Mouse (Mus musculus) embryonic facial prominence, embryonic 15.5 days (tissue): Measurements from ENCODE around the gene Prr15l. TPM values are rescaled to one million over a fixed set of nuclear protein-coding genes. Genes with fewer than 3 reads are reported as not detected.

ENCODE experiments used
- ATAC-seq: fragments of 200-750 bp; cut with Nextera tagmentation; 2 replicates; pipeline ENCODE4 v1.8.0; 2017; ENCODE audit warnings: low read depth, moderate TSS enrichment; ENCODE audit not compliant: insufficient number of reproducible peaks, low FRiP score, low TSS enrichment
- H3K27ac ChIP-seq: fragments of 300-500 bp; sonication (generic); replicated peaks from 2 replicates; pipeline ENCODE4 v1.5.1; 2015; ENCODE audit warnings: mild to moderate bottlenecking, inconsistent platforms
- H3K27me3 ChIP-seq: fragments of 300-500 bp; sonication (generic); 2 replicates; pipeline ENCODE4 v1.6.1; 2015; ENCODE audit warnings: inconsistent platforms
- H3K36me3 ChIP-seq: fragments of 300-500 bp; sonication (generic); 2 replicates; pipeline ENCODE4 v1.6.1; 2015; ENCODE audit warnings: mild to moderate bottlenecking, inconsistent platforms
- H3K4me1 ChIP-seq: fragments of 300-500 bp; sonication (generic); 2 replicates; pipeline ENCODE4 v1.6.1; 2015; ENCODE audit warnings: inconsistent platforms
- H3K4me2 ChIP-seq: fragments of 300-500 bp; sonication (generic); replicated peaks from 2 replicates; pipeline ENCODE4 v1.6.1; 2015; ENCODE audit warnings: mild to moderate bottlenecking, inconsistent platforms
- H3K4me3 ChIP-seq: fragments of 300-500 bp; sonication (generic); replicated peaks from 2 replicates; pipeline ENCODE4 v1.5.1; 2015; ENCODE audit warnings: mild to moderate bottlenecking, inconsistent platforms
- H3K9ac ChIP-seq: fragments of 300-500 bp; sonication (generic); 2 replicates; pipeline ENCODE4 v1.6.1; 2015; ENCODE audit warnings: inconsistent platforms
- H3K9me3 ChIP-seq: fragments of 300-500 bp; sonication (generic); replicated peaks from 2 replicates; pipeline ENCODE4 v1.6.1; 2016; ENCODE audit warnings: inconsistent platforms
- WGBS: fragments of 180-500 bp; shearing (Covaris S2); methylation state at CpG from one replicate; pipeline ENCODE4 v1.1.7; 2015; 5-methylcytosine and 5-hydroxymethylcytosine counted together
- polyA plus RNA-seq: library from polyadenylated mRNA; unstranded; fragments of >200 nt; fragmentation: Nextera tagmentation; extraction: Ambion mirVana; gene quantifications from 2 replicates; pipeline ENCODE4 v1.2.1, GENCODE M21; 2015

Gene Prr15l
- polyA plus RNA-seq, 1 experiment from 2014 or later: 6.1 TPM

DNA sequence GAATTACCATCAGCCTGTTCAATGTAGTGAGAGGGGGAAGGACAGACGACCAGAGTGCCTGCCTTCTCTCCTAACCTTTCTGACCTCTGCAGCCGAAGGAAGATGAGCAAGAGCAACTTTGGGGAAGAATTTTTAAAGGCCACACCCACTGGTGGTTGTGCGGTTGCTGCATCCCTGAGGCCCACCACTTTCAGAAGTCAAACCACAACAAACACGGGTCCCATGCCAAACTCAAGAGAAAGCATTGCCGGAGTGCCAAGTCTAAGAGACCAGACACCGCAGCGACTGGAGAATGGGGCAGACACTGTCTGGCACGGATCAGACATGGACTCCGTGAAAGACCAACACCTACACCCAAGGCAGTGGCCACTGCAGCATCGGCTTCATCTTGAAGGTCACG lies 3.0 kb upstream of the Prr15l start:
- Histone ChIP-seq H3K4me2 (no peak overlapping the region), H3K27me3 (peaks cover 17% of the 10 kb centered on the region; the same call in 1 of the 2 replicates), H3K9me3 (no peaks in the 10 kb centered on the region), H3K36me3 (no peaks in the 10 kb centered on the region), H3K27ac (no peak overlapping the region), H3K4me3 (no peak overlapping the region), H3K4me1 (peaks cover 15% of the 10 kb centered on the region), H3K9ac (no peak overlapping the region)
- WGBS: 70% methylated on average over 11 of the region's 11 CpGs
- ATAC-seq: no peak

GRCm38 (mm10) chr11:96925469-96926148 lies 2.3 kb upstream of the Prr15l start:
- H3K36me3 ChIP-seq: no peaks in the 10 kb centered on the region
- H3K9ac ChIP-seq: no peak overlapping the region
- H3K4me1 ChIP-seq: peaks cover 15% of the 10 kb centered on the region
- no peak overlapping the region for H3K4me2 ChIP-seq
- no peak overlapping the region for H3K27ac ChIP-seq
- H3K27me3 ChIP-seq: peaks cover 19% of the 10 kb centered on the region; the same call in 1 of the 2 replicates
- ATAC-seq: no peak
- H3K9me3 ChIP-seq: no peaks in the 10 kb centered on the region
- 82% methylated on average over 12 of the region's 12 CpGs for WGBS
- H3K4me3 ChIP-seq: no peak overlapping the region

DNA sequence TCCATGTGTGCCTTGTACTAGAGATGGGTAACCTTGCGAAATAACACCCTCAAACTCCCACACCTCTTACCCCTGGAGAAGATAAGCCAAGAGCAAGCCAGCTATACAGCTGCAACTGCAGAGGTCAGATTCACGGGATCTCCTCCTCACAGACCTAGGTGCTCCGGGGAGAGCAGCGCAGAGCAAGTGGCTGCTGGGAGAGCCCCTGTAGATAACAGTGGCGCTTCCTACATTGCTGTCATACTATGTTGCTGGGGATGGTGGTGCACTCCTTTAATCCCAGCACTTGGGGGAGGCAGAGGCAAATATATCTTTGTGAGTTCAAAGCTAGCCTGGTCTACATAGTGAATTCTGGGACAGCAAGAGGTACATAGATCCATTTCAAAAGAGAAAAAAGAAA lies 1.3 kb upstream of the Prr15l start:
- H3K9me3 ChIP-seq: no peaks in the 10 kb centered on the region
- no peaks in the 10 kb centered on the region for H3K36me3 ChIP-seq
- ATAC-seq: no peak
- peaks cover 19% of the 10 kb centered on the region; the same call in 1 of the 2 replicates for H3K27me3 ChIP-seq
- no peak overlapping the region for H3K4me2 ChIP-seq
- WGBS: 81% methylated on average over 5 of the region's 5 CpGs
- H3K9ac ChIP-seq: no peak overlapping the region
- peaks cover 15% of the 10 kb centered on the region for H3K4me1 ChIP-seq
- H3K4me3 ChIP-seq: no peak overlapping the region
- H3K27ac ChIP-seq: no peak overlapping the region

DNA sequence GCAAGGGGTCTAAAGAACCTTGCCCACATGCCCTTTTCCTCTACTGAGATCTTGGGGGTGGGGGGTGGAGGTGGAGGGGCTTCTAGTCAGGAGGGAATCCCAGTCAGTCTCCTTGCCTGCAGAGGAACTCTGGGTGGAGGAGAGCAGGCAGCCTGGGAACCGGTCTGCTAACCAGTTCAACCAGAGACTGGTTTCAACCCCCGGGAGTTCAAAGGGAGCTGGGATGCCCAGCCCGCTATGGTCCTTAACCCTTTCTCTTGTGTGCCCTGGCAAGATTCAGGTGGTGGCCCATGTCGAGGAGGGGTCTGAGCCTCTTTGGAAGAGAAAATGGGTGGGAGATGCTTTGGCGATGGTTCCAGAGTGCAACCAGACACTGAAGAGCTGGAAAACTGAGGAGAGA lies 787 bp downstream of the Prr15l start:
- H3K4me1 ChIP-seq: peaks cover 15% of the 10 kb centered on the region
- no peak overlapping the region for H3K9ac ChIP-seq
- peaks cover 19% of the 10 kb centered on the region; the same call in 1 of the 2 replicates for H3K27me3 ChIP-seq
- H3K9me3 ChIP-seq: no peaks in the 10 kb centered on the region
- H3K4me2 ChIP-seq: peak overlapping the region; percentile 24; the same call in 1 of the 2 replicates
- WGBS: 2% methylated on average over 5 of the region's 5 CpGs
- no peak overlapping the region for H3K4me3 ChIP-seq
- ATAC-seq: 0 out of 2 replicates have a peak, but pooled peaks have one; percentile 8
- peak overlapping the region; percentile 73 for H3K27ac ChIP-seq
- H3K36me3 ChIP-seq: no peaks in the 10 kb centered on the region

GRCm38 (mm10) chr11:96929096-96929765 lies 1.3 kb downstream of the Prr15l start:
- ATAC-seq: peak; percentile 67

DNA sequence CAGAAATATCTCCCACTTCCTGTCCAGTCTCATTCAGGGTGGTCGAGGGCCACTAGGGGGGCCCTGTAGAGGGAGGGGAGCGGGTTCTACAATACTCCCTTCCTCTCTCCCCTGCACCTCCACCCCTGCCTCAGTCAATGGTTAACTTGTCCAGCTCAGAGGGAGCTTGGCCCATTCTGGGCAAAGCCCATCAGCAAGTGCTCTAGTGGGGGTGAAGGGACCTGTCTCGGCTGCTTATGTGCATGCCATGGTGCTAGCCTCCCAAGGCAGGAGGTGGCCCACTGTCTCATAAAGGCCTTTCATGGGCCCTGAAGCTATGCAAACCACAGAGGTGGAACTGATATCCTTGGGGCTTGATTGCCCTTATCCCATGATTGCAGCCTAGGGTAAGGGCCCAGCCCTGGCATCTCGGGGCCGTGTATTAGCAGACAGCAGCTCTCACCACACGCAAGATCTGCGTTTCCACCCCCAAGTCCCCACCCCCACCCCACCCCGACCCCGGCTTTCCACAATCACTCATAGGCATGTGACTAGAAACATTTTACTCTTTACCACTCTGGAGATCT lies 1.9 kb downstream of the Prr15l start:
- ATAC-seq: no peak
- Histone ChIP-seq H3K9me3 (no peaks in the 10 kb centered on the region), H3K4me3 (no peak overlapping the region), H3K36me3 (no peaks in the 10 kb centered on the region), H3K4me1 (peaks cover 15% of the 10 kb centered on the region), H3K9ac (no peak overlapping the region), H3K4me2 (peak overlapping the region; percentile 24; the same call in 1 of the 2 replicates), H3K27me3 (peaks cover 19% of the 10 kb centered on the region; the same call in 1 of the 2 replicates), H3K27ac (peak overlapping the region; percentile 48)
- WGBS: 62% methylated on average over 9 of the region's 9 CpGs

More at GRCm38 (mm10) chr11:96929096-96929765, 1.3 kb downstream of the Prr15l start:
- H3K9me3 ChIP-seq: no peaks in the 10 kb centered on the region
- H3K27ac ChIP-seq: peak overlapping the region; percentile 73
- H3K4me1 ChIP-seq: peaks cover 15% of the 10 kb centered on the region
- WGBS: 13% methylated on average over 13 of the region's 13 CpGs
- H3K4me3 ChIP-seq: no peak overlapping the region
- H3K27me3 ChIP-seq: peaks cover 19% of the 10 kb centered on the region; the same call in 1 of the 2 replicates
- peak overlapping the region; percentile 24 for H3K4me2 ChIP-seq
- no peaks in the 10 kb centered on the region for H3K36me3 ChIP-seq
- 0 out of 2 replicates have a peak overlapping the region, but pooled peaks have one; percentile 16 for H3K9ac ChIP-seq

GRCm38 (mm10) chr11:96931327-96932062 lies 3.6 kb downstream of the Prr15l start:
- peaks cover 15% of the 10 kb centered on the region for H3K4me1 ChIP-seq
- H3K4me3 ChIP-seq: no peak overlapping the region
- no peak overlapping the region for H3K4me2 ChIP-seq
- no peak overlapping the region for H3K27ac ChIP-seq
- no peak overlapping the region for H3K9ac ChIP-seq
- H3K36me3 ChIP-seq: no peaks in the 10 kb centered on the region
- no peak for ATAC-seq
- 48% methylated on average over 8 of the region's 8 CpGs for WGBS
- H3K27me3 ChIP-seq: peaks cover 19% of the 10 kb centered on the region; the same call in 1 of the 2 replicates
- H3K9me3 ChIP-seq: no peaks in the 10 kb centered on the region

DNA sequence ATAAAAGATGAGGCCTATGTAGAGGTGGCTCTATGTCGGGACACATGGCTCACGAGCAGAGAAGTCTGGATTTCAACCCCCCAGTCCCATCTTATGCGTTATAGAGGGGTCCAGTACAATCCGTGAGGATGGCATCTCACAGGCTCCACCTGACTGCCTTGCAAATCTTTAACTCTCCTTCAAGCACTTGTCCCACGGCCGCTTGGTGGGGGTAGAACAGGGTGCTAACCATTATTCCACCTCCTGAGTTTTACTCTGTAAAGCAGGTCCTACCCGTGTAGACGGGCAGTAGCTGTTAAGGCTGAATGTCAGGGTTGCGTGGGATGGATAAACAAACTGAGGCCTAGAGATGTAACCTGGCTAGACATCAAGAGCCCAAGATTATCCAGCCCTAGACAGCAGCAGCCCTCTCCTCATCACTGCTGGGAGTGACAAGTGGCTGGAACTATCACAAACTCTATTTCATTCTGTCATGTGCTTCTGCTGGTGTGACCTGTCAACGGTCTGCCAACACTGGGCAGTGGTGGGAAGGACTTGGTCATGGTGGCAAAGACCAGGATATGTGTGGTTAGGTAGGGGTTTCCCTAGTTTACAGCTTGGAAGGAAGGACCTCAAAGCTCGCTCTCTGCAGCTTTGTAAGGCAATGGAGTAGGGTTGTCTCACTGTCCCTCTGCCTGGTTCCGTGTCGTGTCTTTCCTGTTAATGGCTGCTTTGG lies 5.8 kb downstream of the Prr15l start:
- Histone ChIP-seq H3K9ac (no peak overlapping the region), H3K4me3 (no peak overlapping the region), H3K36me3 (no peaks in the 10 kb centered on the region), H3K4me1 (peaks cover 12% of the 10 kb centered on the region), H3K27ac (no peak overlapping the region), H3K4me2 (no peak overlapping the region), H3K9me3 (no peaks in the 10 kb centered on the region), H3K27me3 (peaks cover 5% of the 10 kb centered on the region; the same call in 1 of the 2 replicates)
- ATAC-seq: no peak
- 85% methylated on average over 13 of the region's 13 CpGs for WGBS

GRCm38 (mm10) chr11:96934921-96935356 lies 7.0 kb downstream of the Prr15l start:
- peak; percentile 69 for ATAC-seq
- no peaks in the 10 kb centered on the region for H3K36me3 ChIP-seq
- peaks cover under 1% of the 10 kb centered on the region; the same call in 1 of the 2 replicates for H3K27me3 ChIP-seq
- H3K9me3 ChIP-seq: no peaks in the 10 kb centered on the region
- H3K4me2 ChIP-seq: peak overlapping the region; percentile 17; the same call in 1 of the 2 replicates
- H3K9ac ChIP-seq: no peak overlapping the region
- 0 out of 2 replicates have a peak overlapping the region, but pooled peaks have one; percentile 6 for H3K4me3 ChIP-seq
- H3K4me1 ChIP-seq: 0 out of 2 replicates have a peak, but pooled peaks cover under 1% of the 10 kb centered on the region
- 24% methylated on average over 12 of the region's 12 CpGs for WGBS
- no peak overlapping the region for H3K27ac ChIP-seq

GRCm38 (mm10) chr11:96935872-96936650 lies 8.2 kb downstream of the Prr15l start:
- H3K9ac ChIP-seq: no peak overlapping the region
- no peak for ATAC-seq
- 81% methylated on average over 9 of the region's 9 CpGs for WGBS
- H3K9me3 ChIP-seq: no peaks in the 10 kb centered on the region
- no peak overlapping the region for H3K4me2 ChIP-seq
- H3K27ac ChIP-seq: no peak overlapping the region
- no peak overlapping the region for H3K4me3 ChIP-seq
- no peaks in the 10 kb centered on the region for H3K27me3 ChIP-seq
- H3K36me3 ChIP-seq: no peaks in the 10 kb centered on the region
- H3K4me1 ChIP-seq: no peaks in the 10 kb centered on the region
